Mouse (Mus musculus): ENCODE measurements around the gene Plcb3. TPM values are rescaled to one million over a fixed set of nuclear protein-coding genes. Genes with fewer than 3 reads are reported as not detected.

The Plcb3 gene
- total RNA-seq, 2 experiments from 2014 or later = 16.4 to 18.4 TPM

DNA sequence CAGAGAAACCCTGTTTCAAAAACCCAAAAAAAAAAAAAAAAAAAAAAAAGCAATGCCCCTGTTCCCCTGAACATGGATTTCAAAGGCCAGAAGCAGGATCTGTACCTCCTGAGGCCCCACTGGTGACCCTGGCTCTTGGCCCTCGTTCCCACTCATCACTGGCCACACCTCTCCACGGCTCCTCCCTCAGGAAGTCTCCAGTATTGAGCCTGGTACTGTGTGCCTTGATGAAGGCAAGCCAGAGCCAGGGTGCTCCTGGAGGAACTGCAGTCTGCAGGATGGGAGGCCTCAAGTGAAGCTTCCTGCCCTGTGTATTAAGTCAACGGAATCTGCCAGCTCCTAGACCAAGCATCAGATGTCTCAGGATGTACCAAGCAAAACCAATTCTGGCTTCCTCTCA, 70.1 kb downstream of the Plcb3 start:
- DNase-seq (ENCODE audit: low spot score in 2 of 2) = no peak

- no peak for DNase-seq (ENCODE audit: low spot score in 2 of 2)
Measured at GRCm38 (mm10) chr19:6905498-6906159, 70.6 kb downstream of the Plcb3 start.

DNA sequence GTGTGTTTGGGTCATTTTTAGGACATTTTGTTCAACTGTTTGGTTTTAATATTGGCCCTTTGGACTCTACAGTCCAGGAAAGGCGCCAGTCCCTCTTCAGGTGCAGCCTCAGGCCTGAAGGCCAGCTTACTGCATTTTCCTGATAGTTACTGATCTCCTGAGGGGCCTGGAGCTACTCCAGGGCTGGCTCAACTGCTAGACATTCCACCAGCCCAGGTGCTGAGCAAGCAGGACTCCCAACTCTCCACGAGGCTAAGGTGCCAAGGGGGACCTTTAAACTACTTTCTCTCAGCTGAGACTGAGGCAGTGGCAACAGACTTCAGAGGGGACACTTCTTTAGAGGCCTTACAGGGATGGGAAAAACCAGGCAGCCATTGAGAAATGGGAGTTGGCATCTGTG, 71.4 kb downstream of the Plcb3 start:
- no peak for DNase-seq (ENCODE audit: low spot score in 2 of 2)

GRCm38 (mm10) chr19:6903031-6903430, 73.2 kb downstream of the Plcb3 start:
- DNase-seq (ENCODE audit: low spot score in 2 of 2) = no peak

Small RNA genes lying within 50 kb of the gene (microRNA-seq; reads per million reads assigned to microRNA genes)
- gene Mir6990 = 9.4 to 9.6 reads per million in 2 experiments

Other genes with a start within 250 kb of the Plcb3 start
- 10 to 100 TPM; 28.1 to 31.9 TPM for gene Rps6ka4, start 135.8 kb downstream of the Plcb3 start, total RNA-seq (2021)
- gene Ccdc88b, start 118.3 kb downstream of the Plcb3 start, total RNA-seq (2021) = 1 to 10 TPM; 2.9 to 4.2 TPM
- 10 to 100 TPM; 42.4 to 44.5 TPM for gene Trmt112, start 66.8 kb downstream of the Plcb3 start, total RNA-seq (2021)
- 100 to 1,000 TPM; 319 to 332 TPM for gene Prdx5, start 66.4 kb downstream of the Plcb3 start, total RNA-seq (2021)
- gene Esrra, start 54.7 kb downstream of the Plcb3 start, total RNA-seq (2021) = 10 to 100 TPM; 45.8 to 53.0 TPM
- gene Catsperz, start 51.1 kb downstream of the Plcb3 start, total RNA-seq (2021) = 10 to 100 TPM; 10.7 to 11.5 TPM
- gene Kcnk4, start 42.0 kb downstream of the Plcb3 start, total RNA-seq (2021) = 10 to 100 TPM; 25.3 to 27.8 TPM
- 10 to 100 TPM; 34.3 to 37.7 TPM for gene Bad, start 34.6 kb downstream of the Plcb3 start, total RNA-seq (2021)
- gene Gpr137, start 34.0 kb downstream of the Plcb3 start, total RNA-seq (2021) = 10 to 100 TPM; 73.7 to 74.1 TPM
- 100 to 1,000 TPM; 126 to 139 TPM for gene Ppp1r14b, start 1.5 kb downstream of the Plcb3 start, total RNA-seq (2021)
- gene Fkbp2, start 4.0 kb upstream of the Plcb3 start, total RNA-seq (2021) = 10 to 100 TPM; 77.0 to 98.0 TPM
- gene Vegfb, start 11.2 kb upstream of the Plcb3 start, total RNA-seq (2021) = 10 to 100 TPM; 79.5 to 82.1 TPM
- 10 to 100 TPM; 18.1 to 21.5 TPM for gene Dnajc4, start 16.1 kb upstream of the Plcb3 start, total RNA-seq (2021)
- gene Nudt22, start 19.6 kb upstream of the Plcb3 start, total RNA-seq (2021) = 10 to 100 TPM; 10.2 to 11.3 TPM
- gene Trpt1, start 19.7 kb upstream of the Plcb3 start, total RNA-seq (2021) = 10 to 100 TPM; 16.9 to 18.2 TPM
- gene Fermt3, start 43.0 kb upstream of the Plcb3 start, total RNA-seq (2021) = 1 to 10 TPM; 5.0 to 5.2 TPM
- gene Stip1, start 63.5 kb upstream of the Plcb3 start, total RNA-seq (2021) = 100 to 1,000 TPM; 126 to 148 TPM
- 1 to 10 TPM; 4.4 to 5.2 TPM for gene Macrod1, start 80.3 kb upstream of the Plcb3 start, total RNA-seq (2021)
- gene Flrt1, start 129.3 kb upstream of the Plcb3 start, total RNA-seq (2021) = 10 to 100 TPM; 27.9 to 28.4 TPM
- 100 to 1,000 TPM; 202 to 240 TPM for gene Otub1, start 229.8 kb upstream of the Plcb3 start, total RNA-seq (2021)
- gene Cox8a, start 241.1 kb upstream of the Plcb3 start, total RNA-seq (2021) = 100 to 1,000 TPM; 688 to 834 TPM